Mouse (Mus musculus) brain, embryonic 18.5 days (tissue): ENCODE results near the gene Rcor1.

ENCODE experiments used
- DNase-seq: peaks from one replicate; pipeline ENCODE4 v3.0.0-alpha.2; 2012; ENCODE audit warnings: low read depth, low spot score

Rcor1 gene

DNA sequence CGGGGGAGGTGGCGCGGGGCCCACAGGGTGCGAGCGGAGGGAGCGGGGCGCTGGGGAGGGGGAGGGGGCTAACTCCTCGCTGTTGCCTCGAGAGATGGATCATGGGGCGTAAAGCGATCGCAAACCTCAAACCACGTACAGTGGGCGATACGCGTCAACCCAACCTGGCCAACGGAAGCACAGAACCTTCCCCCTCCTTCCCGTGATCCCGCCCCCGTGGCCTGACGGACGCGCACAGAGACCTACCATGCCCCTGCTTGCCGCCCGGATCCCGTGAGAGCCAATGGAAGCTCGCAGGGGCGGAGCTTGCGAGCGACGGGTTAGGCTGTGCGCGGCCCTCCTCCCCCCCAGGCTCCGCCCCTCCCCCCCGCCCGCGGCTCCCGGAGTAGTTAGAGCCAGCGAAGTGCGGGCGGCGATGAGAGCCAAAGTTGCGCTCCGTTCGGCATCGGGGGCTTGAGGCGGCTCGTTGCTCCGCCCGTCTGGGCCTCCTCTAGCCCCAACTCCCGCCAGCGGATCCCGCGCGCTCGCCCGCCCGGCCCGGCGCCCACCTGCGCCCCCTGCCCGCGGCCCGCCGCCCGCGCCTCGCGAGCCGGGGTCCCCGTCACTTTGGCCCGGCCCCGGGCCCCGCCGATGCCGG lies at the start of gene Rcor1:
TSS of gene Rcor1 (plus strand) at position 376 of the 637 bp plus-strand sequence.
- peak; percentile 99 for DNase-seq

DNA sequence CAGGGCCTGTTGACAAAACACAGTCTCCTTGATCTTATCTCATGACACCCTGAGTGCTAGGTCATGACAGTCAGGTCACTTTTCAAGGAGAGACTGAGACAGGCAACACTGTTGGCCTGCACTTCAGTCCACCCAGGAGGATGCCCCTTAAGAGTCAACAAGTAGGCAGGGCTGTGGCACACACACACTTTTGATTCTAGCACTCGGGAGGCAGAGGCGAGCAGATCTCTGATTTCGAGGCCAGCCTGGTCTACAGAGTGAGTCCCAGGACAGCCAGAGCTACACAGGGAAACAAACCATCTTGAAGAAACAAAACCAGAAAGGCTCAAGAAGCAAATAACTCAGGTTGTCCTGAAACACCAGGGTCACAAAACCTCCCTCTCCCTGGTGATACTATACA lies 49.7 kb upstream of the Rcor1 start:
- DNase-seq = no peak

DNA sequence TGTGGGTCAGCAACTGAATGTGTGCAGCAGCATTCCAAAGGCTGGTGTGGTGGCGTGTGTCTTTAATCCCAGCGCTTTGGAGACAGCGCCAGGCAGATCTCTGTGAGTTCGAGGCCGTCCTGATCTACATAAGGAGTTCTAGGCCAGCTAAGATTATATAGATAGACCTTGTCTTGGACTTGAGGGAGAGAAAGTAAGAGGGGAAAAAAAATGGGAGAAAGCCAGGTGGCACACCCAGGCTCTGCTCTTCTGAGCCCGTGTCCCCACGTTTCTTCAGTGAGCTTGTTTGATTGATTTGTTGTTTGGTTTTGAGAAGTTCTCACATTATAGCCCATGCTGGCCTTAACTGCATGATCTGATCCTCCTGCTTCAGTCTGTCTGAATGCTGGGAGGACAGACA lies 48.7 kb upstream of the Rcor1 start:
- DNase-seq = no peak

DNA sequence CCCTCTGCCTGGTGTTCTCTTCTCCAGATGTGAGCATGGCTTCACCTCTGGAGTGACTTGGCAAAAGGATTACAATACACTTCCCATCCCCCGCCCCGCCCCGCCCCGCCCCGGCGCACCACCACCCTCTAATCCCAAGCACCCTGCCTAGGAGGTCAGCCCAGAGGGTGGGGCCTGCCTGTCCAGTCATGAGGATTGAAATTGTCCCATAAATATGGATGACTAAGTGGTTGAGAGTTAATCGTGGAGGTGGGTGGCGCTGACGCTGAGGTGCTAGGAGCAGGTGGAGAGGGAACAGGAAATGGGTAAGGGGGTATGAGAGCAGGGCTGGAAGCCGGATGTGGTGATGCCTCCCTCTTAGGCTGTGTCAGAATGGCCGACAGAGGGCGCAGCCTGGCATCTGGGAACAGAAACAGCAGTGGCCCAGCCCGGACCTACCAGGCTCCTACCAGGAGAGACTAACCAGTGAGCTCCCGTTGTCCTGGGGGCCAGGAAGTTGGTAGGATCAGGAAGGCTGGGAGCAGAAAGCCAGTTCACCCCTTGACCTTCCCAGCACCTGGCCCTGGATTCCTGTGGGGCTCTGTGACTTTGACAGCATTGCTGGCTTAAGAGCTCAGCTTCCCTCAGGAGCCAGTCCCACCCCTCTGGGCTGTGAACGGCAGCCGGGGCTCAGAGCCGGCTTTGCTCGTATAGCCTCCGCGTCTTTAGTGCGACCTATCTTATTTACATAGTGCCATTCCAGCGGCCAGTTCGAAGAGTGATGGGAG lies 47.6 kb upstream of the Rcor1 start:
- DNase-seq = no peak

DNA sequence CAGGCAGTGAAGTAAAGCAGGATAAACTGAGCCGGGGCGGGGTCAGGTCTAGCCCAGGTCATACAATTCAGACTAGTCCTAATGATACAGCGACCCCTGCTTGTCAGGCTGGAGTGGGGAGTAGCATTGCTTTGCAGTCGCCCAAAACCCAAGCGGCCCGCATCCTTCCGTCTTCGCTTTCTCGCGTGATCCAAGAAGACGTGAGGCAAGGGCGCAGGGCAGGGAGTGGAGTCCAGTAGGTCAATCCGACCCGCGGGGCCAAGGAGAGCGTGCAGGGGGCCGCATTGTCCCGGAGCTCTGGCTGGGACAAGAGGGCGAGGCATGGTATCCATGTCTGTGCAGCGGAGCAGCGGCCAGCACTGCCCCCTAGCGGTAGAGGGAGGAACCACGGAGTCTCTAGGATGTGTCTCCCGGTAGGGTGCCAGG lies 47.0 kb upstream of the Rcor1 start:
- DNase-seq = peak; percentile 37

DNA sequence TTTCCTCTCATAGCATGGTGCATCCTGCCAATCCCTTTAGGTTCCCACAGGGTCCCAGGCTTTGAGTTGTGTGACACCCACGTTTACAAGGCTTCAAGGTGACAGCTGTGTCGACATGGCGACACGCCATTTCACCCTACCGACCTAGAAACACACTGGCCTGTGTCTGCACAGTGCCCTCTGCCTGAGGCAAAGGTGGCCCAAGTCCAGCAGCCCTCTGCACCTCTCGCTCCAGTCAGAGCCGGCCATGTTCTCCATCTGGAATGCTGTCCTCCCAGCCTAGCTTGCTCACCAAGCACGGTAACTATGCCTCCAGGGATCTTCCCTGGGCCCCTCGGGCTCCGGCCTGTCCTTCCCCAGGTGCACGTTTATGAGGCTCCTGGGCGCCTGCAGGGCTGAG lies 46.4 kb upstream of the Rcor1 start:
- no peak for DNase-seq

DNA sequence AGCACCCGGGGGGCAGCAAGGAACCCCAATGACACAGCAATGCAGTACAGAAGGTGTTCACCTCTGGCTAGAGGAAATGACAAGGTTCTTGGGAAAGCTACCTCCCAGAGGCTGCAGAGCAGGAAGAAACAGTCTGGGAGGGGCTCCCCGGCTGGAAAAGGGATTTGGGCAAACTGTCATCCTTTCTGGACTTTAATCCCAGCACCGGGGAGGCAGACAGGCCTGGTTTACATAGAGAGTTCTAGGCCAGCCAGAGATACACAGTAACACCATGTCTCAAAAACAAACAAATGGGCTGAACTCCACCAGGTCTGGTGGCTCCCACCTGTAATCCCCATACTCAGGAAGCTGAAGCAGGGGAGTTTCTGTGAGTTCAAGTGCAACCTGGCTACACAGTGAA lies 45.9 kb upstream of the Rcor1 start:
- no peak for DNase-seq

DNA sequence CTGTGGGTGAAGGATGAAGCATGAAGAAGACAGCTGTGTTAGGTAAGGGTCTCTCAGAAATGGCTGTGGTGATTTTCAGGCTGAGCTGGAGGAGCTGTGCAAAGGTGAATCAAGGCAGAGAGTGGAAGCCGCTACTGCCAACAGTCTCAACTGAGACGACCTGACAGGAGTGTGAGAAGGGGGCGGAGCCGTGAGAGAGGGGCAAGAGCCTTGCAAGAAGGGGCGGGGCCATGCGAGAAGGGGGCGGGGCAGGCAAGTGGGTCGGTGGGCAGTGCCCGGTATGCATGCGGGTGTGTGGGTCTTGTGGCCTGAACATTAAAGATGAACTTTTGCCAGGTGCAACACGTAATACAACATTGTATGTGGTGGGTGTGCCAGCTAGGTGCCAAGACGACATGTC lies 44.5 kb upstream of the Rcor1 start:
- no peak for DNase-seq

DNA sequence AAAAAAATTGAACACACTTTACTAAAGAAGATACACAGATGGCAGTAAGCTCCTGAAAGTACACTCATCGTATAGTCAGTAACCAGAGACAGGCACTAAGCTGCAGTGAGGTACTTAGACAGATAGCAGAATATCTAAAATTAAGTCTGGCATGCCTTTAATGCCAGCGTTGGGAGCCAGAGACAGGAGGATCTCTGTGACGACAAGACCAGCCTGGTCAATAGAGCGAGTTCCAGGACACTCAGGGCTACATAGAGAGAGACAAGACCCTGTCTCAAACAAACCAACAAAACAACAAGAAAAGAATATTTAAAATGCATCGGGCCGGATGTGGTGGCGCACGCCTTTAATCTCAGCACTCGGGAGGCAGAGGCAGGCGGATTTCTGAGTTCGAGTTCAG lies 41.1 kb upstream of the Rcor1 start:
- DNase-seq = no peak

DNA sequence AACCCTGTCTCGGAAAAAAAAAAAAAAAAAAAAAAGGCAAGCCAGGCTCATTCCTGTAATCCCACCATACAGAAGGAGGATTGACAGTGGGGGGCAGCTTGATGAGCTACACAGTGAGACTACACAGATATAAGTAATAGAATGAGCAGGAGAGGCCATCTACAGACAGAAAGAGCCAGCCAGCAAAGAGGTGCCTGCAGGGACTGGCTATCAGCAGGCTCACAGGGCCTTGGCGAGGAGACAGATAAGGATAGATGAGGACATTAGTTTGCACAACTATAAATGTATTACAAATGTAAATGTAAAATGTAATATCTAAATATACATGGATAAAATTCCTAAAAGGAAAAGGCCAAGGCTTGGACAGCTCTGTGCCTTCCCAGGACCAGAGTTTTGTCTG lies 39.3 kb upstream of the Rcor1 start:
- no peak for DNase-seq

DNA sequence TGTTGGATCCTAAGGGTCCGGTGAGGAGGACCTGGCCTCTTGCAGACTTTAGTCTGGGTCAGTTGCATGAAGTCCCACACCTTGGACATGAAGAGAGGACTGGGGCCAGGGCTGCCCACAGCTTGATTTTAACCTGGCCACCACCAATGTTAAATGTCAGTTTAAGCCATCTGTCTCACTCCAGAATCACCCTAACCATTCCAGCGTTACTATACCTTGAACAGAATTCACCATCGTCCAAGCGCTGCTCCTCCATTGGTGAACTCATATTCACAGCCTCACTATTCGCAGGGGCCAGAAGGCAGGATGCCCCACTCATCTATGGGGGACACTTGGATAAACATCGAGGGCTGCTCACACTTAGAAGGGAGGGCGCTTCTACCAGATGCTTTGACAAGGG lies 38.2 kb upstream of the Rcor1 start:
- no peak for DNase-seq

DNA sequence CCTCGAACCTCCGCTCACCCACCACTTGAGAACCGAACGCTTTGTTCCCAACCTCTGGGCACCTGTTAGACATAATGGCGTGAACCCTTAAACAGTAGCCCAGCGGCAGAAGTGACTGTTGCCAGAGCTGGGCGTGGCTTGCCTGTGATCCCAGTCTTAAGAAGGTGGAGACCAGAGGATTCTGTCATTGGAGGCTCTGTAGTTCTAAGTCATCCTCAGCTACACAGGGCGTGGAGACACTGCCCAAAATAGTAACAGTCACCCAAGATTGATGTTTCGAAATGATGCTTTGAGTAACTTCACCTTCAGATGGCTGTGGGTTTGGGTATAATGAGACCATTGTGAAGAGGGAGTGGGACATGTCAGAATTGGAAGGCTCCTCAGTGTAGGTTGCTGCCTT lies 35.0 kb upstream of the Rcor1 start:
- DNase-seq = no peak

DNA sequence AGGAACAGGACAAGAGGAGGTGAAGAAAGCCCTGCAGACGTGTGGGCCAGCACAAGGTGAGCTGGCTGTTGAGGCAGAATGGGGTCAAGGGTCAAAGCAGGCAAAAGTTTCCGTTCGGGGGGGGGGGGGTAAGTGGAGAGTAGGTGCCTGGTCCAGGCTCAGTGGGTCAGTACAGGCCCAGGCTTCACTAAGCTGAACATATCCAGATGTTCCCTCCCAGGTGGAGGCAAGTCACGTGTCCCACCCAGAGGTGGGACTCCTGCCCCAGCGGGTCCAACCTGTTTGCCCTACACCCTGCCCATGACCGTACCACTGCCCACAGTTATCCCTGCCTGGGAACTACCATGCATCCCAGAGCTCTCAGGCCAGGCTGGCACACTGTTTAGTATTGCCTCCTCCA lies 33.3 kb upstream of the Rcor1 start:
- no peak for DNase-seq

DNA sequence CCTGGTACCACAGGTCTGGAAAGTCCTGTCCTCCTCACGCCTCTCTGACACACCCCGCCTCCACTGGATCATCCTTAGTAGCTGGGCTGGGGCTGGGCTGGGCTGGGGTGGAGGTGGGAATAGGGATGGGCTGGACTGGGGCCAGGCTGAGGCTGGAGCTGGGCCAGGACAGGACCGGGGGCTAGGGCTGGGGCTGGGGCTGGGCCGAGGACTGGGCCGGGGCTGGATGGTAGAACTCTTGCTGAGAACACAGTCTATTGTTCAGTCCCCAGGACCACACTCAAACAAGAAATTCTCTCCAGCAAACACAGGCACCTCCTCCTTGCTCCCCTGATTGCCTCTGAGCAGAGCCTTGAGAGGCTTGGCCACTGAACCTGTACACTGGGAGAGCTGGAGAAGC lies 32.8 kb upstream of the Rcor1 start:
- DNase-seq = no peak

DNA sequence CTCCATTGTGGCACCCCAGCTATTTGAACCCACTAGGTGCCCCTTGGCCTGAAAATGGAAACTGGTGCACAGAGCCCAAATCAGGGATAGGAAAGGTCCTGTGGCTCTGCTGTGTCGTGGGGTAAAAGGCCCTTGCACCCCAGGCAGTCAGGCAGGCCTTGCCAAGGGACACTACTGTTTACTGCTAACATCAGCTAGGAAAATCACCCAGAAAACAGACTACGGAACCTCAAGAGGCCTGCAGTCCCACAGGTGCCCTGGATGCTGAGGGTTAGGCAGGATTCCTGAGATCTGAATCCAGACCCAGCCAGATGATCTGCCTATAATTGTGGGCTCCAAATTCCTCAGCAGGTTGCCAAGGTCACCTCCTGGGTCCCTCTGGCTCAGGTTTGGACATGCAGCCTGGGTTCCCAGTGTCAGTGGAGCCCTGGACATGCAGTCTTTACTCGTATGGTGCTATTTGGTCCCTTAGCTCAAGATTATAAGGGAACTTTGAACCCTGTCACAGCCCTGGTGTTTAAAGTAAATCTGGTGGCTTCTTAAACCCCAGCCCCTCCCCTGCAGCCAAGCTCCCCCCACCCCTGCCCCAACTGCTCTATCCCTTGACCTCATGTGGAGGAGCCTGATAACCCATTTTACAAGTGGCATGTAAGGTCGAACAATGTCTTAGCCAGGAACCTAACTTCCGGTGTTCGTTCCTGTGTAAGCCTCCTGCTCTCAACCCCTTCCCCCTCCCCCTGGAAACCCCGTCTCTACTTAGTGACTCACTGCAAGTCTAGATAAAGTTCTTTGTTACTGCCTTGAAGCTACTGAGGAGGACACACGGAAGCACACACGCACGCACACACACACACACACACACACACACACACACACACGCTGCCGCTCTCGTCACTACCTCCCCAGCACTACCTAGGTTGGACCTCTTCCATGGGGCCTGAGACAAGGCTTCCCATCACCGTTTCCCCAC lies 31.7 kb upstream of the Rcor1 start:
- DNase-seq = no peak

DNA sequence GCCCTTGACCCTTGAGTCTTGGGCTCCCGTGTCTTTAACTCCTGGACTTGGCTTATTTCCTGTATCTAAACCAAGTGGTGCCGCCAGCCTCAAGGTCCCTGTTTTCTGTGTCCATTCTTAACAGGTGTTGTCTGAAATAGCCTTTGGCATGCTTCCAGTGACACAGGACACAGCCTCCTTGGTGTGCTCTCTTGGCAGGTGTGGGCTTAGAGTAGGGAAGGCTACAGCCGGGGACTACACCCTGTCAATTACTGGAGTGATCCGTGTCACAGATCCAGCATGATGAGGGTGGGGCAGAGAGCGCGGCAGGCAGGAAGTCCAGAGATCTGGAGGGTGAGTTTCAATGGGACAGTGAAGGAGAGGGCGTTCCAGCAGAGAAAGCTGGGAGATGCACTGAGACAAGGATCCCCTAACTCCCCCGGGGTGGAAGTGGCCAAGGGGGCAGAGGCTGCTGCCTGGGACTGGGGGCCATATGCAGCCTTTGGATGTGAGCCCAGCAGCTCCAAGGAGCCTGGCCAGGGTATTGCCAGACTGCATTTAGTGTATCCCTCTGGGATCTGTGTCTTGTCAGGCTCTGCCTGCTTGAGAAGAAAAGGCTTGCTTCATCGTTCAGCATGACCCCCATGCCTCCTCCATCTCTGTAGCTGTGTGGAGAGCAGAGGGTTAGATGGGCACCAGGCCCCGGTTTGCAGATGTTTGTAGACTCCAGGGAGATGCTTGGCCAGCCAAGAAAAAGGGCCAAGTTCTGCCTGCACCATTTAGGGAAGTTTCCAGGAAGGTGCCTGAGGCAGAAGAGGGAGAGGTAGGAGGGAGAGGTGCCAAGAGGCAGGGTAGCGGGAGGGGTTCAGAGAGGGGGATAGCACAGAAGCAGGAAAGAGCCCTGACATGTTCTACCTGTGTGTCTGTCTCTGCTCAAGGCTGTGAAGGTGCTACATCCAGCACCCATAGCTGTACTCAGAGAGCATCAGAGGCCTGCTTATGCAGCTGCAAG lies 30.4 kb upstream of the Rcor1 start:
- no peak for DNase-seq

DNA sequence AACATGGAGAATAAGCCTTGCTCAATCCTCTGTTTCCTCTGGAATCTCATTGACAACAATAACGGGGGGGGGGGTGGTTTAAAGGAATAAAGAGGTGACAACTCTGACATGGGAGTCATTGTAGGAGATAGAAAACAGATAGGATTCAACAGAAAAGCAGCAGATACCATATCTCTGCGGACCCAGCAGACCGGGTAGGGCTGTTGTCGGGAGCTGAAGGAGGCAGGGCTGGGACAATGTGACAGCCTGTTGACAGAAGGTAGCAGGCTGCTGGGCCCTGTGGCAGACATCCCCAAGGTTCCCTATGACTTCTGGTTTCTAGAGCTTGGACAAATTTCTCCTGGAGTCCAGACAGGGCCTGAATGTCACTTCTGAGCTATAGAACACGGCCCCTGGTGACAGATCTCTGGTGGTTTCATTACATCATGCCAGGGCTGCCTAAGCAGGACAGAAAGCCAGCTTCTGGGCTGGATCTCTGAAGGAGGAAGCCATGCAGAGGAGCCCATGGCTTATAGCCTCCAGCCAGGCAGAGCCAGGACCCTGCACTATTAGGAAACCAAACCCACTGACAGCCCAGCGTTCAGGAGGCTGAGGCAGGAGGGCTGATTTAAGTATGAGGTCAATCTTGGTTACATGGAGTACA lies 29.4 kb upstream of the Rcor1 start:
- no peak for DNase-seq

DNA sequence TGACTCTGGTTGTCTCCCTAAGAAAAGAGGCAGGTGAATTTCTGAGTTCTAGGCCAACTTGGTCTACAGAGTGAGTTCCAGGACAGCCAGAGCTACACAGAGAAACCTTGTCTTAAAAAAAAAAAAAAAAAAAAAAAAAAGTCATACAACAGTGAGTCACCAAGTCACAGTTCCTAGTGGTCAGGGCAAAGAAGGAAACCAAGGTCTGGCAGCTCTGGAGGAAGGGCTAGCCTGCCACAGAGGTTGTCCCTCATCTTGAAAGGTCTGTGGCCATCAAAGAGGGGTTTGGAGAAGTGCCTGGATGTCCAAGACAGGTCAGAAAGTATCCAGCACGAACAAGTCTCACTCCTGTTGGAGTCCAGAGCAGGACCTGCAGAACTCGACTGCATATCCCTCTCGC lies 22.3 kb upstream of the Rcor1 start:
- DNase-seq = no peak

DNA sequence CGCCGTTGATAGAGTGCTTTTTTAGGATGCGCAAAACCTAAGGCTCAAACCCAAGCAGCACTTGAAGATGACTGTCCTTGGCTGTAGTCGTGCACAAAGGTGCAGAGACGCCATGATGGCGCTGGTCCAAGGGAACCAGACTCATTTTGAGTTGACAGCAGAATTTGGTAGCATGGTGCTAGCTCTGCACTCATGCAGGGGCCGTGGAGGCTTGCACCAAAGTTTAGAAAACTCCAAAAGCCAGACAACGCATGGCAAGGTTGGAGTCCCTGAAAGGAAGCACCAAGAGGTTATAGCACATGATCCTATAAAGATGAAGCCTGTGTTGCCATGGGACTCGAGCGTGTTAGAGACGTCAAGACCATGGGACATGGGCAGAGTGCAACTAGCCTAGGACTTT lies 21.1 kb upstream of the Rcor1 start:
- DNase-seq = no peak

DNA sequence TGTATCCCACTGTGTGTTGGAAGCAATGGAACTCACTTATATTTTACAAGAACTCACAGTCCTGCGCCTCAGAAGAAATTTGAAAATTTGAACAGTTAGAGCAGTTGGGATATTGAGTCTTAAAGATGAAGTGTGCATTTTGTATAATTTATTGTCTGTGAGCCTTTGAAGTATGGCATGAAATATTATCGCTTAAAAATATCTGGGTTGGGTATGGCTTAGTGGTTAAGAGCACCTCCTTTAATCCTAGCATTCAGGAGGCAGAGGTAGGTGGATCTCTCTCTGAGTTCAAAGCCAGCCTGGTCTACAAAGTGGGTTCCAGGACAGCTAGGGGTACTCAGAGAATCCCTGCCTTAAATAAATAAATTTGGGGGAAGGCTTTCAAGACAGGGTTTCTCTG lies 20.1 kb upstream of the Rcor1 start:
- no peak for DNase-seq

DNA sequence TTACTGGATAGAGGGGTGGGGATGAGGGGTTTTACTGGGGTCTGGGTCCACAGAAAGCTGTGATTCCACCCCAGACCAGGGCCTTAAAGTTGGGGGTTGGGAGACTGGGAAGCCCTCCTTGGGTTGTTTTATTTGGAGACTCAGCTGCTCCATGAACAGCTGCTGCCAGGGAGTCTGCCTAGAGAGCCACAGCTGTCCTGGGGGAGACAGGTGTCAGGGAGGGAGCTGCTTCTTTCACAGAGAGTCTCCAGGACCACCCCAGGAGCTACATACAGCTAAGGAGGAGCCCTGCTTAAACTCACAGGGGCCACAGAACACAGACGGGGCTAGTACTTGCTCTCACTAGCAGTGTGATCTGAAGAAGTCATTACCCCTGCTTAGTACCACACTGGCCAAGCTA lies 18.0 kb upstream of the Rcor1 start:
- DNase-seq = no peak
